Mouse (Mus musculus) erythroblast, embryonic 14.5 days (primary cell): ENCODE data around the gene Lrrc10. TPM values are rescaled to one million over a fixed set of nuclear protein-coding genes. Genes with fewer than 3 reads are reported as not detected.
"Not testable (repeated sequence)": the region's sequence is repeated elsewhere in the genome, so short reads cannot be mapped to it uniquely, and the experiment has no call there.

ENCODE experiments used
- H3K27me3 ChIP-seq: 2 replicates; pipeline ENCODE4 v1.6.1; 2012; ENCODE audit warnings: inconsistent platforms; ENCODE audit not compliant: control insufficient read depth
- H3K36me3 ChIP-seq: 2 replicates; pipeline ENCODE4 v1.6.1; 2012; ENCODE audit warnings: mild to moderate bottlenecking, inconsistent platforms; ENCODE audit not compliant: control insufficient read depth
- H3K4me1 ChIP-seq: 2 replicates; pipeline ENCODE4 v1.6.1; 2012; ENCODE audit warnings: inconsistent platforms; ENCODE audit not compliant: control insufficient read depth
- H3K4me3 ChIP-seq: replicated peaks from 2 replicates; pipeline ENCODE3; 2012; ENCODE audit warnings: moderate library complexity, mild to moderate bottlenecking, inconsistent platforms
- H3K9me3 ChIP-seq: 2 replicates; pipeline ENCODE4 v1.6.1; 2012; ENCODE audit warnings: low read length, inconsistent platforms, mixed read lengths; ENCODE audit not compliant: control insufficient read depth
- GATA1 ChIP-seq: IDR thresholded peaks from 2 replicates; pipeline ENCODE4 v1.6.1; 2012; ENCODE audit warnings: low read length, inconsistent platforms, mixed read lengths
- TAL1 ChIP-seq: IDR thresholded peaks from 3 replicates; pipeline ENCODE4 v1.6.1; 2012; ENCODE audit warnings: low read length, inconsistent platforms, mixed read lengths
- polyA plus RNA-seq: library from polyadenylated mRNA; stranded (reverse); fragments of >175 nt; gene quantifications from 2 replicates; pipeline ENCODE4 v1.2.3, GENCODE M21; 2012

Gene Lrrc10
- polyA plus RNA-seq, 1 experiment, result not detected

- Histone ChIP-seq H3K9me3 (peaks cover 16% of the 10 kb centered on the region), H3K36me3 (no peaks in the 10 kb centered on the region), H3K4me1 (no peaks in the 10 kb centered on the region), H3K4me3 (no peak overlapping the region), H3K27me3 (no peaks in the 10 kb centered on the region; the same call in 1 of the 2 replicates)
- TF ChIP-seq TAL1, result no peak
- no peak for TF ChIP-seq GATA1
Measured at GRCm38 (mm10) chr10:117013689-117014390, 31.3 kb upstream of the Lrrc10 start.

- Histone ChIP-seq H3K27me3 (no peaks in the 10 kb centered on the region; the same call in 1 of the 2 replicates), H3K4me3 (no peak overlapping the region), H3K9me3 (peaks cover 16% of the 10 kb centered on the region), H3K36me3 (no peaks in the 10 kb centered on the region), H3K4me1 (no peaks in the 10 kb centered on the region)
- TF ChIP-seq GATA1 (no peak), TAL1 (no peak)
Measured at GRCm38 (mm10) chr10:117014565-117014964, 30.6 kb upstream of the Lrrc10 start.

- no peaks in the 10 kb centered on the region for H3K36me3 ChIP-seq
- H3K9me3 ChIP-seq, result peaks cover 16% of the 10 kb centered on the region
- no peak overlapping the region for H3K4me3 ChIP-seq
- H3K4me1 ChIP-seq, result no peaks in the 10 kb centered on the region
- TF ChIP-seq TAL1 (no peak), GATA1 (no peak)
- peaks cover 2% of the 10 kb centered on the region; the same call in 1 of the 2 replicates for H3K27me3 ChIP-seq
Measured at GRCm38 (mm10) chr10:117018281-117018840, 26.8 kb upstream of the Lrrc10 start.

- H3K36me3 ChIP-seq, result no peaks in the 10 kb centered on the region
- no peak overlapping the region for H3K4me3 ChIP-seq
- TF ChIP-seq TAL1 (no peak), GATA1 (no peak)
- no peaks in the 10 kb centered on the region for H3K4me1 ChIP-seq
- H3K9me3 ChIP-seq, result peaks cover 19% of the 10 kb centered on the region
- peaks cover 22% of the 10 kb centered on the region for H3K27me3 ChIP-seq
Measured at GRCm38 (mm10) chr10:117021020-117021754, 24.0 kb upstream of the Lrrc10 start.

GRCm38 (mm10) chr10:117023693-117024092 is 21.4 kb upstream of the Lrrc10 start:
- Histone ChIP-seq H3K4me3 (no peak overlapping the region), H3K9me3 (peaks cover 3% of the 10 kb centered on the region; the same call in 1 of the 2 replicates), H3K36me3 (no peaks in the 10 kb centered on the region), H3K27me3 (peaks cover 22% of the 10 kb centered on the region), H3K4me1 (no peaks in the 10 kb centered on the region)
- TF ChIP-seq TAL1 (no peak), GATA1 (no peak)

- peaks cover 22% of the 10 kb centered on the region for H3K27me3 ChIP-seq
- H3K36me3 ChIP-seq, H3K4me3 ChIP-seq, H3K9me3 ChIP-seq, H3K4me1 ChIP-seq: not testable (repeated sequence)
Measured at GRCm38 (mm10) chr10:117025776-117026175, 19.4 kb upstream of the Lrrc10 start.

GRCm38 (mm10) chr10:117026176-117026575 is 19.0 kb upstream of the Lrrc10 start:
- Histone ChIP-seq H3K4me3 (no peak overlapping the region), H3K27me3 (peaks cover 23% of the 10 kb centered on the region), H3K4me1 (no peaks in the 10 kb centered on the region), H3K36me3 (no peaks in the 10 kb centered on the region), H3K9me3 (peaks cover 3% of the 10 kb centered on the region; the same call in 1 of the 2 replicates)
- TF ChIP-seq TAL1, result no peak
- no peak for TF ChIP-seq GATA1

GRCm38 (mm10) chr10:117031160-117031559 is 14.0 kb upstream of the Lrrc10 start:
- Histone ChIP-seq H3K9me3 (no peaks in the 10 kb centered on the region; the same call in 1 of the 2 replicates), H3K36me3 (no peaks in the 10 kb centered on the region), H3K4me3 (no peak overlapping the region), H3K4me1 (peaks cover 2% of the 10 kb centered on the region; the same call in 1 of the 2 replicates), H3K27me3 (peaks cover 3% of the 10 kb centered on the region)
- TF ChIP-seq TAL1, result no peak
- no peak for TF ChIP-seq GATA1

GRCm38 (mm10) chr10:117033785-117034184 is 11.4 kb upstream of the Lrrc10 start:
- TF ChIP-seq GATA1 (peak; percentile 31; the same call in 1 of the 2 replicates), TAL1 (no peak)

More at GRCm38 (mm10) chr10:117033785-117034184, 11.4 kb upstream of the Lrrc10 start:
- Histone ChIP-seq H3K27me3 (peaks cover 3% of the 10 kb centered on the region), H3K4me1 (peaks cover 2% of the 10 kb centered on the region; the same call in 1 of the 2 replicates), H3K4me3 (no peak overlapping the region), H3K9me3 (no peaks in the 10 kb centered on the region), H3K36me3 (no peaks in the 10 kb centered on the region)
